Mouse (Mus musculus): Measurements from ENCODE around the gene Rtl10. TPM values are rescaled to one million over a fixed set of nuclear protein-coding genes. Genes with fewer than 3 reads are reported as not detected.
A peak's percentile ranks its signal among the peaks of the same experiment; 100 is the strongest.

The Rtl10 gene
- total RNA-seq (2015; ENCODE audit: low replicate concordance) = 2.9 and 5.0 TPM in 2 replicates
- 1.0 and 3.0 TPM in 2 replicates for total RNA-seq (2017; ENCODE audit: low replicate concordance)

GRCm38 (mm10) chr16:18498558-18498990, at the start of gene Rtl10, which contains the start of gene Gnb1l:
TSS of gene Rtl10 (plus strand) at chr16:18498901.
TSS of gene Gnb1l (plus strand) at chr16:18498713.
- ATAC-seq (replicated peaks; ENCODE audit: low FRiP score, poor library complexity, severe bottlenecking) = peak; percentile 95

GRCm38 (mm10) chr16:18449005-18449404, 49.7 kb upstream of the Rtl10 start:
- ATAC-seq (replicated peaks; ENCODE audit: low FRiP score, poor library complexity, severe bottlenecking) = no peak

GRCm38 (mm10) chr16:18451486-18452181, 47.1 kb upstream of the Rtl10 start:
- ATAC-seq (replicated peaks; ENCODE audit: low FRiP score, poor library complexity, severe bottlenecking) = no peak

GRCm38 (mm10) chr16:18452361-18452862, 46.3 kb upstream of the Rtl10 start:
- no peak for ATAC-seq (replicated peaks; ENCODE audit: low FRiP score, poor library complexity, severe bottlenecking)

- no peak for ATAC-seq (replicated peaks; ENCODE audit: low FRiP score, poor library complexity, severe bottlenecking)
Measured at GRCm38 (mm10) chr16:18453846-18454245, 44.9 kb upstream of the Rtl10 start.

GRCm38 (mm10) chr16:18455407-18455806, 43.3 kb upstream of the Rtl10 start:
- no peak for ATAC-seq (replicated peaks; ENCODE audit: low FRiP score, poor library complexity, severe bottlenecking)

GRCm38 (mm10) chr16:18458661-18459060, 40.0 kb upstream of the Rtl10 start:
- no peak for ATAC-seq (replicated peaks; ENCODE audit: low FRiP score, poor library complexity, severe bottlenecking)

- no peak for ATAC-seq (replicated peaks; ENCODE audit: low FRiP score, poor library complexity, severe bottlenecking)
Measured at GRCm38 (mm10) chr16:18459335-18459954, 39.3 kb upstream of the Rtl10 start.

GRCm38 (mm10) chr16:18459955-18460370, 38.7 kb upstream of the Rtl10 start:
- ATAC-seq (replicated peaks; ENCODE audit: low FRiP score, poor library complexity, severe bottlenecking) = no peak

GRCm38 (mm10) chr16:18460826-18461225, 37.9 kb upstream of the Rtl10 start:
- no peak for ATAC-seq (replicated peaks; ENCODE audit: low FRiP score, poor library complexity, severe bottlenecking)

GRCm38 (mm10) chr16:18462031-18462430, 36.7 kb upstream of the Rtl10 start:
- ATAC-seq (replicated peaks; ENCODE audit: low FRiP score, poor library complexity, severe bottlenecking) = no peak

- no peak for ATAC-seq (replicated peaks; ENCODE audit: low FRiP score, poor library complexity, severe bottlenecking)
Measured at GRCm38 (mm10) chr16:18462598-18462997, 36.1 kb upstream of the Rtl10 start.

- no peak for ATAC-seq (replicated peaks; ENCODE audit: low FRiP score, poor library complexity, severe bottlenecking)
Measured at GRCm38 (mm10) chr16:18464271-18464670, 34.4 kb upstream of the Rtl10 start.

- ATAC-seq (replicated peaks; ENCODE audit: low FRiP score, poor library complexity, severe bottlenecking) = no peak
Measured at GRCm38 (mm10) chr16:18470829-18471228, 27.9 kb upstream of the Rtl10 start.

GRCm38 (mm10) chr16:18471381-18471955, 27.2 kb upstream of the Rtl10 start:
- ATAC-seq (replicated peaks; ENCODE audit: low FRiP score, poor library complexity, severe bottlenecking) = no peak

GRCm38 (mm10) chr16:18471976-18472375, 26.7 kb upstream of the Rtl10 start:
- no peak for ATAC-seq (replicated peaks; ENCODE audit: low FRiP score, poor library complexity, severe bottlenecking)

GRCm38 (mm10) chr16:18472416-18472815, 26.3 kb upstream of the Rtl10 start:
- no peak for ATAC-seq (replicated peaks; ENCODE audit: low FRiP score, poor library complexity, severe bottlenecking)

- ATAC-seq (replicated peaks; ENCODE audit: low FRiP score, poor library complexity, severe bottlenecking) = no peak
Measured at GRCm38 (mm10) chr16:18472976-18473375, 25.7 kb upstream of the Rtl10 start.

- no peak for ATAC-seq (replicated peaks; ENCODE audit: low FRiP score, poor library complexity, severe bottlenecking)
Measured at GRCm38 (mm10) chr16:18474021-18474420, 24.7 kb upstream of the Rtl10 start.

GRCm38 (mm10) chr16:18477996-18478395, 20.7 kb upstream of the Rtl10 start:
- ATAC-seq (replicated peaks; ENCODE audit: low FRiP score, poor library complexity, severe bottlenecking) = no peak

GRCm38 (mm10) chr16:18479667-18480066, 19.0 kb upstream of the Rtl10 start:
- no peak for ATAC-seq (replicated peaks; ENCODE audit: low FRiP score, poor library complexity, severe bottlenecking)
